Mouse (Mus musculus) midbrain, postnatal 0 days (tissue): ENCODE measurements around the gene Rangrf. TPM values are rescaled to one million over a fixed set of nuclear protein-coding genes. Genes with fewer than 3 reads are reported as not detected.
"Not testable (repeated sequence)": the region's sequence is repeated elsewhere in the genome, so short reads cannot be mapped to it uniquely, and the experiment has no call there.

Source experiments
- ATAC-seq: fragments of 200-750 bp; cut with Nextera tagmentation; 2 replicates; pipeline ENCODE4 v1.8.0; 2017; ENCODE audit warnings: moderate number of reproducible peaks, mild to moderate bottlenecking, moderate TSS enrichment, moderate library complexity; ENCODE audit not compliant: low FRiP score
- DNase-seq: peaks from one replicate; pipeline ENCODE4 v3.0.0-alpha.2; 2015; ENCODE audit warnings: low spot score
- H3K27ac ChIP-seq: fragments of 300-500 bp; sonication (generic); 2 replicates; pipeline ENCODE4 v1.5.1; 2014; ENCODE audit warnings: low read depth, mild to moderate bottlenecking, low read length, mixed read lengths
- H3K27me3 ChIP-seq: fragments of 300-500 bp; sonication (generic); 2 replicates; pipeline ENCODE4 v1.6.1; 2014; ENCODE audit warnings: low read length, control low read depth, mixed read lengths; ENCODE audit not compliant: insufficient read depth
- H3K36me3 ChIP-seq: fragments of 300-500 bp; sonication (generic); 2 replicates; pipeline ENCODE4 v1.6.1; 2014; ENCODE audit warnings: low read length, control low read depth, mixed read lengths; ENCODE audit not compliant: insufficient read depth
- H3K4me1 ChIP-seq: fragments of 300-500 bp; sonication (generic); 2 replicates; pipeline ENCODE4 v1.6.1; 2014; ENCODE audit warnings: mild to moderate bottlenecking, control low read depth, antibody characterized with exemption, low read length, mixed read lengths; ENCODE audit not compliant: insufficient read depth
- H3K4me2 ChIP-seq: fragments of 300-500 bp; sonication (generic); 2 replicates; pipeline ENCODE4 v1.6.1; 2014; ENCODE audit warnings: low read depth, mild to moderate bottlenecking, low read length, mixed read lengths; ENCODE audit not compliant: poor library complexity, severe bottlenecking
- H3K4me3 ChIP-seq: fragments of 300-500 bp; sonication (generic); 2 replicates; pipeline ENCODE4 v1.5.1; 2014; ENCODE audit warnings: low read depth, mild to moderate bottlenecking, low read length, moderate library complexity
- H3K9ac ChIP-seq: fragments of 300-500 bp; sonication (generic); replicated peaks from 2 replicates; pipeline ENCODE4 v1.6.1; 2014; ENCODE audit warnings: mild to moderate bottlenecking, low read length, moderate library complexity, mixed read lengths; ENCODE audit not compliant: poor library complexity, severe bottlenecking
- H3K9me3 ChIP-seq: fragments of 300-500 bp; sonication (generic); 2 replicates; pipeline ENCODE4 v1.6.1; 2016; ENCODE audit warnings: low read length, control low read depth
- CTCF ChIP-seq: IDR thresholded peaks from 2 replicates; pipeline ENCODE4 v1.5.1; 2016; ENCODE audit warnings: antibody characterized with exemption, mild to moderate bottlenecking
- WGBS: fragments of 180-500 bp; shearing (Covaris S2); extraction: QIAGEN DNeasy Blood & Tissue Kit; methylation state at CpG from one replicate; pipeline ENCODE4 v1.1.7; 2014; 5-methylcytosine and 5-hydroxymethylcytosine counted together
- polyA plus RNA-seq: library from polyadenylated mRNA; unstranded; fragments of >200 nt; fragmentation: Nextera tagmentation; extraction: Ambion mirVana; gene quantifications from 2 replicates; pipeline ENCODE4 v1.2.1, GENCODE M21; 2015
- total RNA-seq: library from RNA; depleted of rRNA; stranded (reverse); fragments of >200 nt; gene quantifications from 2 replicates; pipeline ENCODE4 v1.2.3, GENCODE M21; 2014

Gene Rangrf
- total and polyA plus RNA-seq, 2 experiments from 2014 or later = 18.9 to 25.0 TPM

GRCm38 (mm10) chr11:68946001-68946400 lies 29.0 kb downstream of the Rangrf start:
- no peak for ATAC-seq
- DNase-seq = no peak
- WGBS = 85% methylated on average over 4 of the region's 4 CpGs
- H3K36me3 ChIP-seq = peaks cover 3% of the 10 kb centered on the region; the same call in 1 of the 2 replicates
- H3K9ac ChIP-seq = no peak overlapping the region
- peaks cover 4% of the 10 kb centered on the region; the same call in 1 of the 2 replicates for H3K4me1 ChIP-seq
- peak overlapping the region; percentile 41 for H3K4me3 ChIP-seq
- no peaks in the 10 kb centered on the region for H3K9me3 ChIP-seq
- TF ChIP-seq CTCF = no peak
- no peaks in the 10 kb centered on the region for H3K27me3 ChIP-seq
- no peak overlapping the region for H3K27ac ChIP-seq
- peak overlapping the region; percentile 59 for H3K4me2 ChIP-seq

GRCm38 (mm10) chr11:68945245-68945644 lies 29.7 kb downstream of the Rangrf start:
- Histone ChIP-seq H3K9ac (no peak overlapping the region), H3K9me3 (no peaks in the 10 kb centered on the region), H3K36me3 (peaks cover 3% of the 10 kb centered on the region; the same call in 1 of the 2 replicates), H3K4me1 (peaks cover 4% of the 10 kb centered on the region; the same call in 1 of the 2 replicates), H3K4me2 (no peak overlapping the region; the same call in 1 of the 2 replicates), H3K27me3 (no peaks in the 10 kb centered on the region), H3K4me3 (no peak overlapping the region), H3K27ac (no peak overlapping the region)
- no peak for TF ChIP-seq CTCF
- ATAC-seq (no peak), DNase-seq (no peak)
- WGBS = 77% methylated on average over 2 of the region's 2 CpGs

DNA sequence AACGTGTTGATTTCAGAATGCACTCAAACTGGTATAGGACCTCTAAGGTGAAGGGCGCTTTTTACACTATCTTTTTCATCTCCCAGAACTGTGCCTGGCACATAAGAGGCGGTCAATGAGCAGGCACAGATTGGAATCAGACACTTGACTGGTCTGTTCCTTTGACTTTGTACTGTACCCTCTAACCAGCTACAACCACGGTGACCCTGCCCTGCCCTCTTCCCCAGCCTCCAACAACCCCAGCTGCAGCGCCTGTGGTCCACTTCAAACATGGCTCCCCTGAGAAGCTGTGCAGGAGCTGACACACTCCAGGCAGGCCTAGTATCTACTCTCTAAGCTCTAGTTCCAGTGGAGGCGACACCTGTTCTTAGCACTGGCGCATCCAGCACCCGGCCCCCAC lies 32.3 kb downstream of the Rangrf start:
- H3K4me1 ChIP-seq = peaks cover 4% of the 10 kb centered on the region; the same call in 1 of the 2 replicates
- H3K4me3 ChIP-seq = no peak overlapping the region
- no peaks in the 10 kb centered on the region for H3K9me3 ChIP-seq
- no peak for ATAC-seq
- H3K9ac ChIP-seq = no peak overlapping the region
- no peak overlapping the region for H3K27ac ChIP-seq
- 91% methylated on average over 8 of the region's 8 CpGs for WGBS
- DNase-seq = no peak
- no peaks in the 10 kb centered on the region for H3K27me3 ChIP-seq
- H3K36me3 ChIP-seq = peaks cover 3% of the 10 kb centered on the region; the same call in 1 of the 2 replicates
- TF ChIP-seq CTCF = no peak
- no peak overlapping the region for H3K4me2 ChIP-seq

DNA sequence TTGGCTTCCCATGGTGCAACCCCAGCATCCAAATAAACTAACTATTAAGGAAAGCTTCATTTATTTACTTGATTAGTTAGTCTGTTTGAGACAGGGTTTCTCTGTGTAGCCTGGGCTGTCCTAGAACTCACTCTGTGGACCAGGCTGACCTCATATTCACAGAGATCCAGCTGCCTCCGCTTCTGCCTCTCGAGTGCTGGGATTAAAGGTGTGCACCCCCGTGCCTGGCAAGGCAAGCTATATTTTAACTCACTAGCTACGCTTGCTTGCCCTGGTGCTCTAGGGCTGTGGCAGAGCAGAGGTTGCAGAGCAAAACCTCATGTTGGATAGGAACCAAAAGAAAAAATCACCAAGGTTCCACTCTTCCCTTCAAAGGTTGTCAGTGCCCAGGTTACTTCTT lies 34.5 kb downstream of the Rangrf start:
- Histone ChIP-seq H3K9ac (peak overlapping the region; percentile 66), H3K9me3 (no peaks in the 10 kb centered on the region), H3K4me1 (no peaks in the 10 kb centered on the region), H3K27ac (peak overlapping the region; percentile 89; the same call in 1 of the 2 replicates), H3K36me3 (peaks cover 3% of the 10 kb centered on the region; the same call in 1 of the 2 replicates), H3K4me3 (peak overlapping the region; percentile 44), H3K4me2 (peak overlapping the region; percentile 69), H3K27me3 (no peaks in the 10 kb centered on the region)
- no peak for DNase-seq
- no peak for ATAC-seq
- 29% methylated on average over 4 of the region's 4 CpGs for WGBS
- TF ChIP-seq CTCF = no peak

DNA sequence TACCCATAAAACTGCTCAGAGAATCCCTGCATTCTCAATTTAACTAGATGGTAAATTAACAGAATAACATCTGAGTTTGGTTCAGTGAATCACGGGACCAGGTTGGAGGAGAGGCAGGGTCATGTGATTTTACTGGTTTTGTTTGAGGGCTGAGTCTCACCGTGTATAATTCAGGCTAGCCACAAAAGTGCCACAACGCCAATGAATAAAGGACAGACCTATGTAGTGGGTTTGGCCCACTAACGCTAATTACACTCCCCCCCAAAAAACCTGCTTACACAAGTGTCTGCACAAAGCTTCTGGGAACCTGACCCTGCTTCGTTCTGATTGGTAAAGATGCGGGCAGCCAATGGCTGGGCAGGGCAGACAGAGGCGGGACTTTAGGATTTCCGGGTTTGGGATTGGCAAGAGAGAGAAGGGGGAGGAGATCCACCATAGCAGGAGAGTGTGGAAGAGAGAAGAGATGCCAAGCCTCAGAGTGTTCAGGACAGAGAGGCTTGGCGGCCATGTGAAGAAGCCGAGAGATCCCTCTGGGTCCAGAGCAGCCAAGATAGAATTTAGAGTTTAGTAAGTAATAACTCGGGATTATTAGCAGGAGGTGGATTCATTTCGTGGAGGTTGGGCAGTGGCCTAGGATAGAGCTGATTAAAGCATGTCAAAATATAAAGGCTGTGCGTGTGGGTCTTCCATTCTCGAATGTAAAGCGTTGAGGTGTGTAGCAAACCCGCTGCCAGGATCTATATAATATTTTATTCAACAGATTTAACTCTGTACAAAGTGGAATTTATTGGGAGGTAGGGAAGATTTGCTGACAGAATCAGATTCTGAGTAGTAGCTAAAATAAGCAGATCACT lies 35.3 kb downstream of the Rangrf start:
- ATAC-seq (peak; percentile 98), DNase-seq (peak; percentile 96)
- Histone ChIP-seq H3K4me3 (peak overlapping the region; percentile 44), H3K27me3 (no peaks in the 10 kb centered on the region), H3K9ac (peak overlapping the region; percentile 66), H3K27ac (peak overlapping the region; percentile 89), H3K36me3 (peaks cover under 1% of the 10 kb centered on the region; the same call in 1 of the 2 replicates), H3K9me3 (no peaks in the 10 kb centered on the region), H3K4me1 (no peaks in the 10 kb centered on the region), H3K4me2 (peak overlapping the region; percentile 69)
- no peak for TF ChIP-seq CTCF
- WGBS = 1% methylated on average over 16 of the region's 16 CpGs

DNA sequence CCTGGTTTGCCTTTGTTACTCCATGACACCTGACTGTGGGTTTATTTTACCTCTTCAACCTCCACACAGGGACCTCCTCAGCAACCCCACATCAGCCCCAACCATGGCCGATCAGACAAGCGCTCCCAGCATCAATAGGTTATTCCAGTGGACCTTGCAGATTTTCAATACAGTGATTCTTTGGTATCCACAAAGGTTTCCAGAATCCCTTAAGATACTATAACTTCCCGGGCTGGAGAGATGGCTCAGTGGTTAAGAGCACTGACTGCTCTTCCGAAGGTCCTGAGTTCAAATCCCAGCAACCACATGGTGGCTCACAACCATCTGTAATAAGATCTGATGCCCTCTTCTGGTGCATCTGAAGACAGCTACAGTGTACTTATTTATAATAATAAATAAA lies 38.0 kb downstream of the Rangrf start:
- H3K27ac ChIP-seq, H3K9me3 ChIP-seq, DNase-seq: not testable (repeated sequence)

More for the DNA sequence above, 38.0 kb downstream of the Rangrf start:
- not testable (repeated sequence) for H3K27me3 ChIP-seq, H3K4me2 ChIP-seq, H3K9ac ChIP-seq, H3K36me3 ChIP-seq, H3K4me1 ChIP-seq, ATAC-seq, H3K4me3 ChIP-seq
- 89% methylated on average over 4 of the region's 4 CpGs for WGBS
